Mouse (Mus musculus) erythroblast, embryonic 14.5 days (primary cell): ENCODE measurements around the gene Vmn1r6.
"Not testable (repeated sequence)": the region's sequence is repeated elsewhere in the genome, so short reads cannot be mapped to it uniquely, and the experiment has no call there.

Source experiments
- GATA1 ChIP-seq: IDR thresholded peaks from 2 replicates; pipeline ENCODE4 v1.6.1; 2012; ENCODE audit warnings: low read length, inconsistent platforms, mixed read lengths
- TAL1 ChIP-seq: IDR thresholded peaks from 3 replicates; pipeline ENCODE4 v1.6.1; 2012; ENCODE audit warnings: low read length, inconsistent platforms, mixed read lengths

- not testable (repeated sequence) for TF ChIP-seq GATA1, TAL1
These were observed 28.2 kb downstream of the Vmn1r6 start, which contains the start of gene Vmn1r7 for GRCm38 (mm10) chr6:57025224-57025623.
